Mouse (Mus musculus): ENCODE measurements around the gene Rpp38. TPM values are rescaled to one million over a fixed set of nuclear protein-coding genes. Genes with fewer than 3 reads are reported as not detected.

The Rpp38 gene
- polyA plus RNA-seq, 1 experiment from 2014 or later, result 22.4 TPM

DNA sequence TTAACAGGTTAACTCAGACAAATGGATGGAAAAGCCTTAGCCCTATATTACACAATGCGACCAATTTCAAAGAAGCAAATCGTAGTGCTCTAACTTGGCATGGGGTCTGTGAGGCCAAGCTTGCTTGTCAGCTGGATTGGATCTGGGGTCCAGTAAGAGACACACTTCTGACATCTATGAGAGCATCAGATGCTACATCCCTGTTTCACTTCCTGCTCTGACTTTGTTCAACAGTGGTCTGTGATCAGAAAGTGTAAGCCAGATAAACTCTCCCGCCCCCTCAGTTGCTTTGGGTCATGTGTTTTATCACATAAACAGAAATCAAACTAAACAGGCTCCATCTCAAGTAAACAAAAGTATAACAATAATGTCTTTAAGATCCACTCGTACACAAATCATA, 16.0 kb upstream of the Rpp38 start:
- Histone ChIP-seq H3K36me3 (replicated peaks; ENCODE audit: control insufficient read depth, insufficient read depth, low read depth, low read length) (no peaks in the 10 kb centered on the region), H3K9ac (replicated peaks; ENCODE audit: low read length) (no peak overlapping the region), H3K4me2 (ENCODE audit: low read depth, low read length) (no peak overlapping the region), H3K27ac (replicated peaks; ENCODE audit: low read depth, low read length) (no peak overlapping the region), H3K4me3 (ENCODE audit: low read depth, low read length) (no peak overlapping the region), H3K4me1 (ENCODE audit: control insufficient read depth, insufficient read depth, low read length) (no peaks in the 10 kb centered on the region), H3K27me3 (ENCODE audit: control insufficient read depth, insufficient read depth, low read length) (no peaks in the 10 kb centered on the region), H3K9me3 (replicated peaks; ENCODE audit: control insufficient read depth, low read length) (no peaks in the 10 kb centered on the region)
- DNase-seq (ENCODE audit: low spot score) (no peak), ATAC-seq (replicated peaks; ENCODE audit: insufficient number of reproducible peaks, low FRiP score, low TSS enrichment, low read depth) (no peak)
- WGBS, result 86% methylated on average over 4 of the region's 4 CpGs

DNA sequence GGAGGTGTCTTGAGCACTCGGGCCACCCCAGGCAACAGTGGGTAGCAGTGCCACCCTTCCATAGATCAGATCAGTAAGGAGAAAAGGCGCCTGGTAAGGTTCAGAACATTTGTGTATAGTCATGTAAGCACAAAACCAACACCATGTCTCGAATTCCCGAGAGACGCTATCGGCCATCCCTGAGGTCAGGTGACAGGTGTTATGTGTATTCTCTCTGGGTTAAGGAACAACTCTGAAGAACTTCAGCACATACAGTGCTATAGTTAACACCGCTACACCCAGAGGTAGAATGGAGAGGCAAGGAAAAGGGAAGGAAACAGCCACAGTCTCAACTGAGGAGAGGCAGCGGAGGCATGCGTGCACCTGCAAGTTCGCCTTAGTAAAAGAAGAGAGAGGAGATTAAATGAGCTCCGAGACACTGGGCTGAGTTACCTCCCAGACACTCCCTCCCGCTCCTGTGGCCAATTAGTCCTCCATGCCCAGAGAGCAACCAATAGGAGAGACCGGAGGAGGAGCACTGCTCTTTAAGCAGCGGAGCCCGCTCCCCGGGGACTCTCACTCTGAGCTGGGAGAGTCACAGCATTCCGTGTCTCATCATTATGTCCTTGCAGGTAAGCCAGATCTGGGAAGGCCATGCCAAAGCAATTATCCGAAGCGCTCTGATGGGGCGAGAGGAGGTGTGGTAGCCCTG, 3.3 kb upstream of the Rpp38 start, which contains the start of gene Acbd7:
TSS of gene Acbd7 (plus strand) at position 558 of the 691 bp plus-strand sequence.
- WGBS, result 6% methylated on average over 20 of the region's 20 CpGs
- H3K9ac ChIP-seq (replicated peaks; ENCODE audit: low read length), result no peak within 1 kb of the TSS; the same call in 1 of the 2 replicates

DNA sequence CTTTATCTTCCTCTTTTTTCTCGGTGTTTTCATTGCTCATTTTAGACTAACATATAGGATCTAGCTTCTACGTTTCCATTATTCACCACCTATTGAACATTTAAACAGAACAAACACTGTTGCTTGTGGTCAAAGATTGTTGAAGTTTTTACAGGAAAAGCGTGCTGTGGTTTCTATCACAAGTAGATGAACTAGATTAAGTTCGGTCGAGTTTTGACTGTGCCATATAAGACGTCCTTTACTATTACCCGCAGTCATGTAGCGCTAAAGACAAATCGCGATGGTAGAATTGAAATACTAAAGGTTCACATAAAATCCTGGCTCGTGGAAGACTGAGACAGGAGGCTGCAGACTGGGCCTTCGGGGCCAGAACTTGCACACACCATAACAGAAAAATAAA, 1.3 kb upstream of the Rpp38 start:
- no peak overlapping the region for H3K27ac ChIP-seq (replicated peaks; ENCODE audit: low read depth, low read length)
- H3K4me3 ChIP-seq (ENCODE audit: low read depth, low read length), result no peak overlapping the region
- H3K36me3 ChIP-seq (replicated peaks; ENCODE audit: control insufficient read depth, insufficient read depth, low read depth, low read length), result no peaks in the 10 kb centered on the region; the same call in 1 of the 2 replicates
- ATAC-seq (replicated peaks; ENCODE audit: insufficient number of reproducible peaks, low FRiP score, low TSS enrichment, low read depth) (no peak), DNase-seq (ENCODE audit: low spot score) (no peak)
- 91% methylated on average over 12 of the region's 12 CpGs for WGBS
- H3K9me3 ChIP-seq (replicated peaks; ENCODE audit: control insufficient read depth, low read length), result no peaks in the 10 kb centered on the region
- no peak overlapping the region for H3K4me2 ChIP-seq (ENCODE audit: low read depth, low read length)
- no peak overlapping the region for H3K9ac ChIP-seq (replicated peaks; ENCODE audit: low read length)
- H3K4me1 ChIP-seq (ENCODE audit: control insufficient read depth, insufficient read depth, low read length), result no peaks in the 10 kb centered on the region
- no peaks in the 10 kb centered on the region for H3K27me3 ChIP-seq (ENCODE audit: control insufficient read depth, insufficient read depth, low read length)

More for the DNA sequence above, 3.3 kb upstream of the Rpp38 start, which contains the start of gene Acbd7:
- Histone ChIP-seq H3K4me2 (ENCODE audit: low read depth, low read length) (peak within 1 kb of the TSS; percentile 37), H3K36me3 (replicated peaks; ENCODE audit: control insufficient read depth, insufficient read depth, low read depth, low read length) (no peaks in the 10 kb centered on the region; the same call in 1 of the 2 replicates), H3K27me3 (ENCODE audit: control insufficient read depth, insufficient read depth, low read length) (no peaks in the 10 kb centered on the region), H3K9me3 (replicated peaks; ENCODE audit: control insufficient read depth, low read length) (no peaks in the 10 kb centered on the region), H3K4me1 (ENCODE audit: control insufficient read depth, insufficient read depth, low read length) (no peaks in the 10 kb centered on the region), H3K27ac (replicated peaks; ENCODE audit: low read depth, low read length) (no peak within 1 kb of the TSS), H3K4me3 (ENCODE audit: low read depth, low read length) (peak within 1 kb of the TSS; percentile 10; the same call in 1 of the 2 replicates)
- ATAC-seq (replicated peaks; ENCODE audit: insufficient number of reproducible peaks, low FRiP score, low TSS enrichment, low read depth) (no peak), DNase-seq (ENCODE audit: low spot score) (peak; percentile 67)

DNA sequence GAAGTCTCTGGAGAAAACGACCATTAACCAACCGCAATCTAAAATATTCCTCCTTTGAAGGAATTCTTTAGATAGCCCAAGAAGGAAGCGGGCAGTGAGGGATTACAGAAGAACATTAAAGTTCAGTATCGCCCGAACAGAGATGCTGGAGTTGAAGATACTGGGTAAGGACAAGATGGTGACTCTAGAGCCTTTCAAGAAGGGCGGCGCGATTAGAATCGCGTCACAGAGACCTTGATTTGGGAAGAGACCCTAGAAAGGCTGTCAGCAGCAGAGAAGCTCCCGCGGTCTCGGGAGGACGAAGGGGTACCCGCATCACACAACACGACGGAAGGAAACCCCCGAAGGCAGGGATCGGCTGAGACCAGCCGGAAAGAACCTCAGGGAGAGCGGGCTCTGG, 387 bp downstream of the Rpp38 start:
- WGBS, result 3% methylated on average over 21 of the region's 21 CpGs
- no peaks in the 10 kb centered on the region for H3K4me1 ChIP-seq (ENCODE audit: control insufficient read depth, insufficient read depth, low read length)
- 0 out of 2 replicates have a peak overlapping the region, but pooled peaks have one; percentile 32 for H3K27ac ChIP-seq (replicated peaks; ENCODE audit: low read depth, low read length)
- H3K9ac ChIP-seq (replicated peaks; ENCODE audit: low read length), result peak overlapping the region; percentile 70
- peak overlapping the region; percentile 69 for H3K4me2 ChIP-seq (ENCODE audit: low read depth, low read length)
- H3K4me3 ChIP-seq (ENCODE audit: low read depth, low read length), result peak overlapping the region; percentile 61
- DNase-seq (ENCODE audit: low spot score) (peak; percentile 41), ATAC-seq (replicated peaks; ENCODE audit: insufficient number of reproducible peaks, low FRiP score, low TSS enrichment, low read depth) (no peak)
- H3K27me3 ChIP-seq (ENCODE audit: control insufficient read depth, insufficient read depth, low read length), result no peaks in the 10 kb centered on the region
- no peaks in the 10 kb centered on the region; the same call in 1 of the 2 replicates for H3K36me3 ChIP-seq (replicated peaks; ENCODE audit: control insufficient read depth, insufficient read depth, low read depth, low read length)
- H3K9me3 ChIP-seq (replicated peaks; ENCODE audit: control insufficient read depth, low read length), result no peaks in the 10 kb centered on the region

DNA sequence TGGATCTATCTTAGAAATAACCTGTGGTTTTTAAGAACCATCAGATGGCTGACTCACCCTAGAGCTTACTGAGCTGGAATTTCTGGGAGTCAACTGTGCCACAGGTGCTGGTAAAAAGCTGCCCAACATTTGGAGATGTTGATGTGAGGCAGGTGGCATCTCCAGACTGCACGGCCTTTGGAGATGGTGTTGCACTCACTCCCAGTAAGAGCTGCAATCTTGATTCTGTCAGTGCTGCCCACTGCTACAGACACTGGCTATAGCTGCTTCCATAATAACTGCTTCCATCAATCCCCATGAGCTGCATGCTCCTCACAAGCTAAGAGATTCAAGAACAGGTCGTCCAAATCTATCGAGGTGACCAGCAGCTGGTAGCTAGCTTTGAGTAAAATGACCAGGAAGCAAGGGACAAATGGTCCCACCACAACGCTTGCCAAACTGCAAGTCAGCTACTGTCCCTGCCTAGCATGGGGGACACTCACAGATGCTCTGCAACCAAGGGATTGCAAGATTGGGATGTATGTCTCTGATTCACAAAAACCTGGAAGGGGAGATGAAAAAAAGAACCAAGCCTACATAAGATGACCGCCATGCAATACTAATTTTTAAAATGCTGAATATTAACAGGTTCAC, 1.3 kb downstream of the Rpp38 start:
- DNase-seq (ENCODE audit: low spot score) (no peak), ATAC-seq (replicated peaks; ENCODE audit: insufficient number of reproducible peaks, low FRiP score, low TSS enrichment, low read depth) (no peak)
- H3K4me3 ChIP-seq (ENCODE audit: low read depth, low read length), result no peak overlapping the region; the same call in 1 of the 2 replicates
- no peaks in the 10 kb centered on the region; the same call in none of the 2 replicates for H3K36me3 ChIP-seq (replicated peaks; ENCODE audit: control insufficient read depth, insufficient read depth, low read depth, low read length)
- H3K9me3 ChIP-seq (replicated peaks; ENCODE audit: control insufficient read depth, low read length), result no peaks in the 10 kb centered on the region
- no peak overlapping the region; the same call in 1 of the 2 replicates for H3K9ac ChIP-seq (replicated peaks; ENCODE audit: low read length)
- H3K4me1 ChIP-seq (ENCODE audit: control insufficient read depth, insufficient read depth, low read length), result no peaks in the 10 kb centered on the region
- H3K4me2 ChIP-seq (ENCODE audit: low read depth, low read length), result peak overlapping the region; percentile 69
- H3K27me3 ChIP-seq (ENCODE audit: control insufficient read depth, insufficient read depth, low read length), result no peaks in the 10 kb centered on the region
- no peak overlapping the region for H3K27ac ChIP-seq (replicated peaks; ENCODE audit: low read depth, low read length)
- WGBS, result 88% methylated on average over 5 of the region's 5 CpGs

DNA sequence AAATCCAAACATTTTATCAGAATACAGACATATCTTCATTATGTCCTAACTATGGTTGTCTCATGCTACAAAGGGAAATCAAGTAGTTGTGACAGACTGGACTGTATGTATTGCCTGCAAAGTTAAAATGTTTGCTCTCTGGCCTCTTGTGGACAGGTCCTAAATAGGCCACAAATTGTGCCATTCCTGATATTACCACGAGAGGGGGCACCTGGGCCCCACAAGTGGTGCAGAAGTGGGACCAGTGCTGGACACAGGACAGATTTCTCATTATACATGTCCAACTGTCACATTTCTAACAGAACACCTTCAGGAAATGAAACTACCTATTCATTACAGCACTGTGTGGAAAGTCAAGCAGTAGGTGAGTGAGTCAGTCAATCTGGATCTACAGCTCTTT, 5.1 kb downstream of the Rpp38 start:
- Histone ChIP-seq H3K27ac (replicated peaks; ENCODE audit: low read depth, low read length) (no peak overlapping the region), H3K9ac (replicated peaks; ENCODE audit: low read length) (no peak overlapping the region), H3K4me2 (ENCODE audit: low read depth, low read length) (no peak overlapping the region), H3K9me3 (replicated peaks; ENCODE audit: control insufficient read depth, low read length) (no peaks in the 10 kb centered on the region), H3K36me3 (replicated peaks; ENCODE audit: control insufficient read depth, insufficient read depth, low read depth, low read length) (peaks cover 5% of the 10 kb centered on the region), H3K4me3 (ENCODE audit: low read depth, low read length) (no peak overlapping the region), H3K4me1 (ENCODE audit: control insufficient read depth, insufficient read depth, low read length) (no peaks in the 10 kb centered on the region), H3K27me3 (ENCODE audit: control insufficient read depth, insufficient read depth, low read length) (no peaks in the 10 kb centered on the region)
- no peak for ATAC-seq (replicated peaks; ENCODE audit: insufficient number of reproducible peaks, low FRiP score, low TSS enrichment, low read depth)
- peak; percentile 61 for DNase-seq (ENCODE audit: low spot score)
- 28% methylated on average over 1 of the region's 1 CpGs for WGBS

DNA sequence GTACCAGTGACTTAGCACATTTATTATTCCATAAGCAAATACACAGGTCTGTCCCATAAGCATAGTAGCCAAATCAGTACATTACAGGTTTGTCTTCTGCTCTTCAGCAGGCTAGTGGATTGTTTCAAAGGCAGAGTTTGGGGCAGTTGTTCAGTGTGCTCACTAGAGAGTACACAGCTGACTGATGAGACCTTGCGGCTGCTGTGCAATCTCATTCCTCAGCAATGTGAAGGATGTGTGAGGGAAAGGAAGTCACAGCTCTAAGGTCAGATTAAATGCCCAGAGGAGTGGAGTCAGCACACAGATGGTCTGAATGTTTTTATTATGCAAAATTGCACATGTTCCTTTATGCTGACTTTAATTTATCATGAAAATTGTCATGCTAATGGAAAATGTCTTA, 5.9 kb downstream of the Rpp38 start:
- Histone ChIP-seq H3K9ac (replicated peaks; ENCODE audit: low read length) (no peak overlapping the region), H3K4me3 (ENCODE audit: low read depth, low read length) (no peak overlapping the region), H3K27ac (replicated peaks; ENCODE audit: low read depth, low read length) (no peak overlapping the region), H3K36me3 (replicated peaks; ENCODE audit: control insufficient read depth, insufficient read depth, low read depth, low read length) (peaks cover 5% of the 10 kb centered on the region), H3K4me1 (ENCODE audit: control insufficient read depth, insufficient read depth, low read length) (no peaks in the 10 kb centered on the region), H3K9me3 (replicated peaks; ENCODE audit: control insufficient read depth, low read length) (no peaks in the 10 kb centered on the region), H3K27me3 (ENCODE audit: control insufficient read depth, insufficient read depth, low read length) (no peaks in the 10 kb centered on the region), H3K4me2 (ENCODE audit: low read depth, low read length) (no peak overlapping the region)
- WGBS, result 86% methylated on average over 1 of the region's 1 CpGs
- no peak for DNase-seq (ENCODE audit: low spot score)
- no peak for ATAC-seq (replicated peaks; ENCODE audit: insufficient number of reproducible peaks, low FRiP score, low TSS enrichment, low read depth)
